Mouse (Mus musculus): Measurements from ENCODE around the gene Pi4k2b. TPM values are rescaled to one million over a fixed set of nuclear protein-coding genes. Genes with fewer than 3 reads are reported as not detected.

Gene Pi4k2b
- total and polyA plus RNA-seq, 2 experiments from 2014 or later = 2.3 to 7.7 TPM

GRCm38 (mm10) chr5:52748732-52749131, 7.4 kb downstream of the Pi4k2b start:
- DNase-seq (ENCODE audit: low spot score) = no peak
- no peaks in the 10 kb centered on the region for H3K4me1 ChIP-seq (ENCODE audit: insufficient read depth, low read length)
- ATAC-seq = no peak
- no peaks in the 10 kb centered on the region for H3K9me3 ChIP-seq (ENCODE audit: low read length)
- H3K4me2 ChIP-seq (ENCODE audit: low read depth, low read length) = no peak overlapping the region
- TF ChIP-seq CTCF (IDR thresholded peaks at IDR 0.05; ENCODE audit: low read depth) = no peak
- no peaks in the 10 kb centered on the region for H3K36me3 ChIP-seq (ENCODE audit: insufficient read depth, low read length)
- H3K27me3 ChIP-seq (ENCODE audit: insufficient read depth, low read length) = no peaks in the 10 kb centered on the region
- H3K4me3 ChIP-seq (ENCODE audit: low read length) = no peak overlapping the region
- no peak overlapping the region for H3K9ac ChIP-seq (replicated peaks; ENCODE audit: low read length)
- WGBS = 75% methylated on average over 5 of the region's 5 CpGs
- no peak overlapping the region for H3K27ac ChIP-seq

GRCm38 (mm10) chr5:52753146-52753545, 11.8 kb downstream of the Pi4k2b start:
- H3K36me3 ChIP-seq (ENCODE audit: insufficient read depth, low read length) = no peaks in the 10 kb centered on the region
- TF ChIP-seq CTCF (IDR thresholded peaks at IDR 0.05; ENCODE audit: low read depth) = no peak
- no peak overlapping the region for H3K4me3 ChIP-seq (ENCODE audit: low read length)
- H3K9me3 ChIP-seq (ENCODE audit: low read length) = no peaks in the 10 kb centered on the region
- no peak overlapping the region for H3K9ac ChIP-seq (replicated peaks; ENCODE audit: low read length)
- no peak overlapping the region for H3K27ac ChIP-seq
- DNase-seq (ENCODE audit: low spot score) (no peak), ATAC-seq (no peak)
- H3K4me1 ChIP-seq (ENCODE audit: insufficient read depth, low read length) = no peaks in the 10 kb centered on the region
- 88% methylated on average over 9 of the region's 9 CpGs for WGBS
- no peak overlapping the region for H3K4me2 ChIP-seq (ENCODE audit: low read depth, low read length)
- no peaks in the 10 kb centered on the region for H3K27me3 ChIP-seq (ENCODE audit: insufficient read depth, low read length)

GRCm38 (mm10) chr5:52754196-52754595, 12.8 kb downstream of the Pi4k2b start:
- no peak overlapping the region for H3K4me2 ChIP-seq (ENCODE audit: low read depth, low read length)
- no peak overlapping the region for H3K4me3 ChIP-seq (ENCODE audit: low read length)
- no peak overlapping the region for H3K9ac ChIP-seq (replicated peaks; ENCODE audit: low read length)
- no peaks in the 10 kb centered on the region for H3K4me1 ChIP-seq (ENCODE audit: insufficient read depth, low read length)
- ATAC-seq (no peak), DNase-seq (ENCODE audit: low spot score) (no peak)
- no peaks in the 10 kb centered on the region for H3K27me3 ChIP-seq (ENCODE audit: insufficient read depth, low read length)
- no peaks in the 10 kb centered on the region for H3K9me3 ChIP-seq (ENCODE audit: low read length)
- no peaks in the 10 kb centered on the region for H3K36me3 ChIP-seq (ENCODE audit: insufficient read depth, low read length)
- TF ChIP-seq CTCF (IDR thresholded peaks at IDR 0.05; ENCODE audit: low read depth) = no peak
- H3K27ac ChIP-seq = no peak overlapping the region

- ATAC-seq = no peak
Measured at GRCm38 (mm10) chr5:52755337-52755736, 14.0 kb downstream of the Pi4k2b start.

GRCm38 (mm10) chr5:52755989-52756388, 14.6 kb downstream of the Pi4k2b start:
- no peaks in the 10 kb centered on the region for H3K27me3 ChIP-seq (ENCODE audit: insufficient read depth, low read length)
- 94% methylated on average over 6 of the region's 6 CpGs for WGBS
- H3K9me3 ChIP-seq (ENCODE audit: low read length) = no peaks in the 10 kb centered on the region
- no peaks in the 10 kb centered on the region for H3K36me3 ChIP-seq (ENCODE audit: insufficient read depth, low read length)
- H3K4me1 ChIP-seq (ENCODE audit: insufficient read depth, low read length) = no peaks in the 10 kb centered on the region
- DNase-seq (ENCODE audit: low spot score) (no peak), ATAC-seq (no peak)
- TF ChIP-seq CTCF (IDR thresholded peaks at IDR 0.05; ENCODE audit: low read depth) = no peak
- H3K9ac ChIP-seq (replicated peaks; ENCODE audit: low read length) = no peak overlapping the region
- H3K4me2 ChIP-seq (ENCODE audit: low read depth, low read length) = no peak overlapping the region
- no peak overlapping the region for H3K27ac ChIP-seq
- no peak overlapping the region for H3K4me3 ChIP-seq (ENCODE audit: low read length)

More at GRCm38 (mm10) chr5:52755337-52755736, 14.0 kb downstream of the Pi4k2b start:
- DNase-seq (ENCODE audit: low spot score) = no peak
- H3K27ac ChIP-seq = no peak overlapping the region
- no peaks in the 10 kb centered on the region for H3K4me1 ChIP-seq (ENCODE audit: insufficient read depth, low read length)
- no peaks in the 10 kb centered on the region for H3K27me3 ChIP-seq (ENCODE audit: insufficient read depth, low read length)
- no peak for TF ChIP-seq CTCF (IDR thresholded peaks at IDR 0.05; ENCODE audit: low read depth)
- no peak overlapping the region for H3K4me3 ChIP-seq (ENCODE audit: low read length)
- no peak overlapping the region for H3K9ac ChIP-seq (replicated peaks; ENCODE audit: low read length)
- H3K9me3 ChIP-seq (ENCODE audit: low read length) = no peaks in the 10 kb centered on the region
- H3K36me3 ChIP-seq (ENCODE audit: insufficient read depth, low read length) = no peaks in the 10 kb centered on the region
- WGBS = 91% methylated on average over 3 of the region's 3 CpGs
- H3K4me2 ChIP-seq (ENCODE audit: low read depth, low read length) = no peak overlapping the region

GRCm38 (mm10) chr5:52762586-52762985, 21.2 kb downstream of the Pi4k2b start:
- DNase-seq (ENCODE audit: low spot score) = peak; percentile 5
- 85% methylated on average over 7 of the region's 7 CpGs for WGBS
- H3K9me3 ChIP-seq (ENCODE audit: low read length) = no peaks in the 10 kb centered on the region
- TF ChIP-seq CTCF (IDR thresholded peaks at IDR 0.05; ENCODE audit: low read depth) = no peak
- no peaks in the 10 kb centered on the region for H3K27me3 ChIP-seq (ENCODE audit: insufficient read depth, low read length)
- no peak overlapping the region for H3K9ac ChIP-seq (replicated peaks; ENCODE audit: low read length)
- H3K27ac ChIP-seq = no peak overlapping the region
- H3K4me3 ChIP-seq (ENCODE audit: low read length) = no peak overlapping the region
- no peak overlapping the region for H3K4me2 ChIP-seq (ENCODE audit: low read depth, low read length)
- H3K4me1 ChIP-seq (ENCODE audit: insufficient read depth, low read length) = no peaks in the 10 kb centered on the region
- no peaks in the 10 kb centered on the region for H3K36me3 ChIP-seq (ENCODE audit: insufficient read depth, low read length)
- no peak for ATAC-seq

- 91% methylated on average over 5 of the region's 5 CpGs for WGBS
- H3K4me2 ChIP-seq (ENCODE audit: low read depth, low read length) = no peak overlapping the region
- no peak overlapping the region for H3K9ac ChIP-seq (replicated peaks; ENCODE audit: low read length)
- H3K4me1 ChIP-seq (ENCODE audit: insufficient read depth, low read length) = no peaks in the 10 kb centered on the region
- TF ChIP-seq CTCF (IDR thresholded peaks at IDR 0.05; ENCODE audit: low read depth) = no peak
- ATAC-seq = no peak
- H3K27me3 ChIP-seq (ENCODE audit: insufficient read depth, low read length) = no peaks in the 10 kb centered on the region
- H3K36me3 ChIP-seq (ENCODE audit: insufficient read depth, low read length) = no peaks in the 10 kb centered on the region
- no peak for DNase-seq (ENCODE audit: low spot score)
- H3K9me3 ChIP-seq (ENCODE audit: low read length) = no peaks in the 10 kb centered on the region
- no peak overlapping the region for H3K27ac ChIP-seq
- no peak overlapping the region for H3K4me3 ChIP-seq (ENCODE audit: low read length)
Measured at GRCm38 (mm10) chr5:52774267-52774666, 32.9 kb downstream of the Pi4k2b start.
